Mouse (Mus musculus) ES-Bruce4 (cell line): ENCODE measurements around the gene Psmb7.

Experiments
- CTCF ChIP-seq: IDR thresholded peaks from one replicate; pipeline ENCODE4 v1.8.1; 2011; ENCODE audit warnings: low read depth, low read length
- POLR2A ChIP-seq: IDR thresholded peaks from one replicate; pipeline ENCODE4 v1.8.1; 2011; ENCODE audit warnings: low read length; ENCODE audit not compliant: insufficient read depth

- TF ChIP-seq CTCF = no peak
- no peak for TF ChIP-seq POLR2A
These were observed 81.3 kb downstream of the Psmb7 start for GRCm38 (mm10) chr2:38562596-38562995.
